Mouse (Mus musculus) liver, embryonic 14.5 days (tissue): ENCODE measurements around the gene Spesp1. TPM values are rescaled to one million over a fixed set of nuclear protein-coding genes. Genes with fewer than 3 reads are reported as not detected.
A peak's percentile ranks its signal among the peaks of the same experiment; 100 is the strongest.

ENCODE experiments used
- ATAC-seq: fragments of 200-750 bp; cut with Nextera tagmentation; 2 replicates; pipeline ENCODE4 v1.8.0; 2017; ENCODE audit warnings: moderate number of reproducible peaks, mild to moderate bottlenecking, moderate library complexity; ENCODE audit not compliant: insufficient read depth
- DNase-seq, 3 experiments: peaks; one replicate each; pipeline ENCODE4 v3.0.0-alpha.2; 2012 to 2013; ENCODE audit warnings: low read depth in 3 of 3, low spot score in 3 of 3
- H3K27ac ChIP-seq: fragments of 300-500 bp; sonication (generic); 2 replicates; pipeline ENCODE4 v1.5.1; 2014; ENCODE audit warnings: moderate library complexity, mild to moderate bottlenecking, control low read depth, inconsistent platforms
- H3K27me3 ChIP-seq: fragments of 300-500 bp; sonication (generic); 2 replicates; pipeline ENCODE4 v1.6.1; 2014; ENCODE audit warnings: mild to moderate bottlenecking, low read length, moderate library complexity; ENCODE audit not compliant: control insufficient read depth, insufficient read depth
- H3K36me3 ChIP-seq: fragments of 300-500 bp; sonication (generic); replicated peaks from 2 replicates; pipeline ENCODE4 v1.6.1; 2014; ENCODE audit warnings: low read depth; ENCODE audit not compliant: control insufficient read depth, insufficient read depth
- H3K4me1 ChIP-seq, 2 experiments: fragments of 200-500 bp in 1 of 2; fragments of 300-500 bp in 1 of 2; sonication (generic) in 1 of 2; replicated peaks; 2 replicates each; pipeline ENCODE4 v1.6.1; 2012 to 2014; ENCODE audit warnings: antibody characterized with exemption in 1 of 2, inconsistent platforms in 1 of 2, low read length in 1 of 2; ENCODE audit not compliant: control insufficient read depth in 2 of 2, insufficient read depth in 2 of 2
- H3K4me2 ChIP-seq: fragments of 300-500 bp; sonication (generic); 2 replicates; pipeline ENCODE4 v1.6.1; 2014; ENCODE audit warnings: low read depth, mild to moderate bottlenecking, control low read depth, moderate library complexity
- H3K4me3 ChIP-seq, 2 experiments: fragments of 200-500 bp in 1 of 2; fragments of 300-500 bp in 1 of 2; sonication (generic) in 1 of 2; 2 replicates each; pipeline ENCODE4 v1.5.1; 2012 to 2014; ENCODE audit warnings: low read depth in 2 of 2, low read length in 2 of 2, mild to moderate bottlenecking in 2 of 2, control low read depth in 1 of 2, inconsistent platforms in 1 of 2, moderate library complexity in 1 of 2; ENCODE audit not compliant: insufficient read depth in 1 of 2
- H3K9ac ChIP-seq: fragments of 300-500 bp; sonication (generic); replicated peaks from 2 replicates; pipeline ENCODE4 v1.6.1; 2014; ENCODE audit warnings: mild to moderate bottlenecking, control low read depth, moderate library complexity
- H3K9me3 ChIP-seq: fragments of 300-500 bp; sonication (generic); 2 replicates; pipeline ENCODE4 v1.6.1; 2016; ENCODE audit warnings: low read length, mixed read lengths; ENCODE audit not compliant: control insufficient read depth
- CTCF ChIP-seq: IDR thresholded peaks from 2 replicates; pipeline ENCODE4 v1.5.1; 2016; ENCODE audit warnings: antibody characterized with exemption, low read depth, control low read depth
- EP300 ChIP-seq: IDR thresholded peaks from 2 replicates; pipeline ENCODE4 v1.6.1; 2016; ENCODE audit warnings: antibody characterized with exemption, low read depth
- WGBS: fragments of 180-500 bp; shearing (Covaris S2); extraction: QIAGEN DNeasy Blood & Tissue Kit; methylation state at CpG from one replicate; pipeline ENCODE4 v1.1.7; 2014; ENCODE audit not compliant: insufficient replicate concordance; 5-methylcytosine and 5-hydroxymethylcytosine counted together
- polyA plus RNA-seq, 2 experiments: library from polyadenylated mRNA; depleted of rRNA in 1 of 2; stranded (reverse) in 1 of 2; unstranded in 1 of 2; fragments of >200 nt; fragmentation: Nextera tagmentation in 1 of 2; extraction: Ambion mirVana in 1 of 2; gene quantifications; 2 replicates each; pipeline versions ENCODE4 v1.2.1 to v1.2.3; 2012 to 2014

The Spesp1 gene
- polyA plus RNA-seq, 2 experiments: not detected

DNA sequence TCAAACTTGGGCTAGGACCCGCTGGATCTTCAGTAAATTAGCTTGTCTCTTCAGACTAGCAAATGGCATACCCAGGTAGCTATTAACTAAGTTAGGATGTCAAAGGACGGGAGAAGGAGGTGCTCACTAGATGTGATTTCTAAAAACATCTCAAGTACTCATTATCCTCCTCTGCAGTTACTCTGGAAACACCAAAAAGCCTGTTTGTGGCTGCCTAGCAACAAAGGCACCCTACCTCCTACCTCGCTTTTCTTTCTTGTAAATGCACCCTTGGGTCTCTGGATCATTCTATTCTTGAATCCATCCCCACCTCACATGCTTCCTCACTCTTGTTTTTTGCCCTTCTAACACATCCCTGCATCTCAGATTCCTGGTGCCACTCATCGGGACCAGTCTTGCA is 5.1 kb downstream of the Spesp1 start:
- Histone ChIP-seq H3K4me2 (no peak overlapping the region), H3K27me3 (no peaks in the 10 kb centered on the region), H3K4me1 (no peaks in the 10 kb centered on the region), H3K27ac (no peak overlapping the region), H3K9me3 (no peaks in the 10 kb centered on the region), H3K36me3 (no peaks in the 10 kb centered on the region), H3K4me3 (no peak overlapping the region), H3K9ac (no peak overlapping the region)
- 50% methylated on average over 4 of the region's 4 CpGs for WGBS
- ATAC-seq (no peak), DNase-seq (no peak)
- TF ChIP-seq CTCF: no peak
- TF ChIP-seq EP300: no peak

DNA sequence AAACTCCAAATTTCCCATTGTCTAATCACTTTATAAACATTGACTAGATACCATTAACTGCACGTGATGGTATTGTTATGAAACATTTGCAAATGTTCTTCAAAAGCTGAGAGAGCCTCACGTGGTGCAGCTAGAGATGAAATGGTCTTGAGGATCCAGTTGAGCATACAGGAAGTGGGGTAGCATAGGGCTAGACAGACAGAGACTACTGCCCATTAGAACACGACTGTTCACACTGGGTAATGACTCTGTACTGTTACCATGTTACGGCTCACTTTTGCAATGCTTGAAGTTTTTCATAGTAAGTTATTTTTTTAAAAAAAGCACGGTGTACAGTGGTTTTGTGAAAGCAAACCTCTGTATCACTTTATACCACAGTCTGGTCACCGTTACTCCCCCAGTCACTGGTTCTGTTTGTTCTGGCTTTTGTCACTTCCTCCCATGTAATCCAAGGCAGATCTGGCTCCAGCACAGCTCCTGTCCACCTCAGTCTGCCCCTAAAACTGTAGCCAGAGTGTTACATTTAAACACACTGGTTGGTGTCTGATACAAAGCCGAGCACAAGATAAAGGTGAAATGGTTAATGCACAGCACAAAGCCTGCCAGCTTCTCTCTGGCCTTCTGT is 11.1 kb downstream of the Spesp1 start:
- TF ChIP-seq CTCF (no peak), EP300 (no peak)
- H3K36me3 ChIP-seq: no peaks in the 10 kb centered on the region
- no peak overlapping the region for H3K4me3 ChIP-seq
- no peak overlapping the region for H3K9ac ChIP-seq
- peaks cover 0 to 4% of the 10 kb centered on the region in 2 experiments; a peak in 2 of 4 replicates for H3K4me1 ChIP-seq
- DNase-seq (no peak), ATAC-seq (no peak)
- H3K9me3 ChIP-seq: no peaks in the 10 kb centered on the region
- no peaks in the 10 kb centered on the region for H3K27me3 ChIP-seq
- WGBS: 29% methylated on average over 7 of the region's 7 CpGs
- H3K4me2 ChIP-seq: no peak overlapping the region
- no peak overlapping the region for H3K27ac ChIP-seq

DNA sequence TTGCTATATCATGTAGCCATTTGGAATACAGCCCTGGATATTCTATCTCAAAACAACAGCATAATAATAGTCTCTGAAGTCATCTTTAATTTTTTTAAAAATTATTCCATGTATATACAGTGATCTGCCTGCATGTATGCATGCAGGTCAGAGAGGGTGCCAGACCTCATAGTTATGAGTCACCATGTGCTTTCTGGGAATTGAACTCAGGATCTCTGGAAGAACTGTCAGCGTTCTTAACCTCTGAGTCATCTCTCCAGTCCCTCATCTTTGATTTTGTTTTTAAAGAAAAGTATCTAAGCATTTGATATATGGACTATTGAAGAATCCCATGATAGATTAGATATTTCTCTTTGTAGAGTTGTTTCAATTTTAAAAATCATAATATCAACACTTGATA is 12.8 kb downstream of the Spesp1 start:
- Histone ChIP-seq H3K27me3 (no peaks in the 10 kb centered on the region), H3K36me3 (no peaks in the 10 kb centered on the region), H3K9ac (no peak overlapping the region), H3K27ac (no peak overlapping the region), H3K4me1 (peaks cover 0 to 11% of the 10 kb centered on the region in 2 experiments; a peak in 3 of 4 replicates), H3K9me3 (no peaks in the 10 kb centered on the region), H3K4me2 (no peak overlapping the region), H3K4me3 (no peak overlapping the region)
- WGBS: 50% methylated on average over 1 of the region's 1 CpGs
- ATAC-seq (no peak), DNase-seq (no peak)
- TF ChIP-seq CTCF (no peak), EP300 (no peak)

DNA sequence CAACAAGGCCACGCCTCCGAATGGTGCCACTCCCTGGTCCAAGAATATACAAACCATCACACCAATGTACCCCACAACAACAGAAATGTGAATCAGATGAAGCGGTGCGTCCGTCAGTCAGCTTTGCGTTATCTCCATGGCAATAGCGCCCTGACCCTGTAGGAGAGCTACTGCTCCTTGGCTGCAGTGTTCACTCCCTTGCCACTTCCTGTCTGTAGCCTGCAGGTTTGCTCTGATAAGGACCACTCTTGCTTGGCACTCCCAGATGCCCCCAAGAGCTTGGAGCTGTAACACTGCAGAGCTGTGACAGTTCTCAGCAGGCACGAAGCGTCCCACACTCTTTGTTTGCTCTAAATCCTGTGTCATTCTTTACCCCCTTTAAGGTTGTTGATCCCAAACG is 16.7 kb downstream of the Spesp1 start:
- Histone ChIP-seq H3K36me3 (no peaks in the 10 kb centered on the region), H3K27ac (no peak overlapping the region), H3K9ac (no peak overlapping the region), H3K4me2 (no peak overlapping the region), H3K4me1 (peaks cover 0 to 7% of the 10 kb centered on the region in 2 experiments; a peak in 3 of 4 replicates), H3K27me3 (no peaks in the 10 kb centered on the region), H3K4me3 (no peak overlapping the region), H3K9me3 (no peaks in the 10 kb centered on the region)
- TF ChIP-seq EP300: no peak
- no peak for TF ChIP-seq CTCF
- WGBS: 13% methylated on average over 10 of the region's 10 CpGs
- ATAC-seq (peak; percentile 75), DNase-seq (peak; percentile 16 to 42 (median 39))

DNA sequence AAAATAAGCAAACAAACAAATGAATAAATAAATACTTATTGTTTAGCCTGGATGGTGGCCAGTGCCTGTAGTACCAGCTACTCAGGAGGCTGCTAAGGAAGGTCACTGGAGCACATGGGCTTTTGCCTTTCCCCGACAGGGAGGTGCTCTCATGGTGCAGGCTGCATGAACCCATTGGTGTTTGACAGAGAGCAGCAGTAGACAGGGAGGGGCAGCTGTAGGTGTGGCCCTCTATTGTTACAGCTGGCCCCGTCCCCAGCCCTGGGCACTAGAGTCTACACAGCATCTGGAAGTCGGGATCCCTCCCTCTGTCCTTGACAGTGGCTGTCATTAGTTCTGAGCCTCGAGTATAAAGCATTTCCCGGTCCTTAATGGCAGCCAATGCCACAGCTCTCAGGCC is 18.4 kb downstream of the Spesp1 start:
- 43% methylated on average over 5 of the region's 5 CpGs for WGBS
- no peak for ATAC-seq
- TF ChIP-seq CTCF: no peak
- no peak for TF ChIP-seq EP300

More for the DNA sequence above, 18.4 kb downstream of the Spesp1 start:
- Histone ChIP-seq H3K9ac (no peak overlapping the region), H3K27me3 (no peaks in the 10 kb centered on the region), H3K9me3 (no peaks in the 10 kb centered on the region), H3K27ac (no peak overlapping the region), H3K4me3 (no peak overlapping the region), H3K4me2 (no peak overlapping the region), H3K36me3 (no peaks in the 10 kb centered on the region), H3K4me1 (peaks cover 0 to 7% of the 10 kb centered on the region in 2 experiments; a peak in 3 of 4 replicates)
- no peak for DNase-seq
